8 mouse cellular contexts compared by ENCODE assay signal in genomic region chr10:97312978-97313377, GRCm38 (mm10).
A peak's percentile ranks its signal among the peaks of the same experiment; 100 is the strongest.
DNase-seq lines count a peak whose midpoint lies in the region; ATAC-seq and TF ChIP-seq lines count a peak whose summit lies in the region.

No protein-coding gene starts in this region.

- H3K27ac ChIP-seq in forebrain, embryonic 14.5 days (ENCODE audit: low read depth, low read length) = peak overlapping the region; percentile 98
- H3K27ac ChIP-seq in neural tube, embryonic 15.5 days (replicated peaks) = peak overlapping the region; percentile 96

- TF ChIP-seq CTCF in E14TG2a.4 (conservative IDR thresholded peaks at IDR 0.05; ENCODE audit: low read length) = peak; percentile 57

- no peak overlapping the region for H3K4me3 ChIP-seq in E14TG2a.4 (replicated peaks; ENCODE audit: low read length)
- H3K4me3 ChIP-seq in forebrain, embryonic 14.5 days (ENCODE audit: low read depth, low read length) = peak overlapping the region; percentile 37
- H3K4me3 ChIP-seq in neural tube, embryonic 15.5 days (replicated peaks) = peak overlapping the region; percentile 49

- peak overlapping the region; percentile 79 for H3K4me2 ChIP-seq in forebrain, embryonic 14.5 days (ENCODE audit: low read length)
- H3K4me2 ChIP-seq in neural tube, embryonic 15.5 days = peak overlapping the region; percentile 72

- peaks cover 6% of the 10 kb centered on the region; the same call in 1 of the 2 replicates for H3K4me1 ChIP-seq in E14TG2a.4 (replicated peaks; ENCODE audit: low read depth, low read length)
- H3K4me1 ChIP-seq in forebrain, embryonic 14.5 days (ENCODE audit: control insufficient read depth, insufficient read depth, low read length) = 0 out of 2 replicates have a peak, but pooled peaks cover 3% of the 10 kb centered on the region
- H3K4me1 ChIP-seq in neural tube, embryonic 15.5 days = peaks cover 12% of the 10 kb centered on the region

- H3K9ac ChIP-seq in forebrain, embryonic 14.5 days (ENCODE audit: low read length) = peak overlapping the region; percentile 76
- peak overlapping the region; percentile 66 for H3K9ac ChIP-seq in neural tube, embryonic 15.5 days (replicated peaks)

- intact Hi-C loops in heart, postnatal 14 days (cut with DNase I) = loop anchor here (1.0 to 10.0 kb wide), 5 partner anchors 148 to 1099 kb away; partner anchors contain the start of gene Btg1

- no peaks in the 10 kb centered on the region for H3K27me3 ChIP-seq in E14TG2a.4 (ENCODE audit: insufficient read depth, low read length)
- H3K27me3 ChIP-seq in forebrain, embryonic 14.5 days (replicated peaks; ENCODE audit: control insufficient read depth, insufficient read depth, low read length) = no peaks in the 10 kb centered on the region
- no peaks in the 10 kb centered on the region for H3K27me3 ChIP-seq in neural tube, embryonic 15.5 days (replicated peaks)

- DNase-seq in forebrain, embryonic 14.5 days (ENCODE audit: low spot score) = peak; percentile 98
- peak; percentile 94 to 96 for DNase-seq in heart, postnatal 14 days
- peak; percentile 96 for DNase-seq in layer of hippocampus, adult 11-12 months (ENCODE audit: low spot score)
- DNase-seq in lung, adult 18-20 months = peak; percentile 88 to 90
- DNase-seq in testis, postnatal 14 days (ENCODE audit: low spot score) = peak; percentile 86

- ATAC-seq in cerebellum, adult (ENCODE audit: insufficient number of reproducible peaks, low FRiP score, low TSS enrichment) = peak; percentile 79
- ATAC-seq in forebrain, embryonic 14.5 days = peak; percentile 94
- ATAC-seq in neural tube, embryonic 15.5 days (ENCODE audit: low FRiP score) = peak; percentile 98

- peaks cover 13% of the 10 kb centered on the region for H3K9me3 ChIP-seq in E14TG2a.4 (ENCODE audit: low read length)
- no peaks in the 10 kb centered on the region for H3K9me3 ChIP-seq in forebrain, embryonic 14.5 days (replicated peaks; ENCODE audit: control insufficient read depth, low read length)
- no peaks in the 10 kb centered on the region for H3K9me3 ChIP-seq in neural tube, embryonic 15.5 days (replicated peaks)

- WGBS in forebrain, embryonic 14.5 days = under 1% methylated on average over 17 of the region's 17 CpGs
- WGBS in neural tube, embryonic 15.5 days = under 1% methylated on average over 17 of the region's 17 CpGs

- no peaks in the 10 kb centered on the region for H3K36me3 ChIP-seq in E14TG2a.4 (ENCODE audit: insufficient read depth, low read length)
- H3K36me3 ChIP-seq in forebrain, embryonic 14.5 days (ENCODE audit: control insufficient read depth, insufficient read depth, low read length) = no peaks in the 10 kb centered on the region
- H3K36me3 ChIP-seq in neural tube, embryonic 15.5 days = no peaks in the 10 kb centered on the region
